Mouse (Mus musculus) retina, postnatal 1 day (tissue): ENCODE results near the gene Gm20219.
A peak's percentile ranks its signal among the peaks of the same experiment; 100 is the strongest.

ENCODE experiments used
- DNase-seq: peaks from one replicate; pipeline ENCODE4 v3.0.0-alpha.2; 2012

Gm20219 gene

GRCm38 (mm10) chr17:56554122-56554551 is at the start of gene Gm20219:
Gm20219 (minus strand) TSS chr17:56554387.
- no peak for DNase-seq

DNA sequence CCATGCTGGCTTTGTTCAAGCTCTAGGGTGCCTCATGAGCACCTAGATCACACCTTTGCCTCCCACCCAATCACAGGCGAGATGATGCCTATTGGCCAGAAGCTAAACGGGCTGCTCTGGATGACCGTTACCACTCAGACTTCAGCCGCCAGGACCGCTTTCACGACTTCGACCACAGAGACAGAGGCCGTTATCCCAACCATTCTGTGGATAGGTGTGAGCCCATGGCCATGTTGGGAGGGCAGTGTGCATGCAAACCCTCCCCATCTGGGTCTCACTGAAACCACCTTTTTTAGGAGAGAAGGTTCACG is 49.8 kb upstream of the Gm20219 start:
- DNase-seq: no peak

- no peak for DNase-seq
These were observed 49.2 kb upstream of the Gm20219 start for GRCm38 (mm10) chr17:56603186-56604069.

DNA sequence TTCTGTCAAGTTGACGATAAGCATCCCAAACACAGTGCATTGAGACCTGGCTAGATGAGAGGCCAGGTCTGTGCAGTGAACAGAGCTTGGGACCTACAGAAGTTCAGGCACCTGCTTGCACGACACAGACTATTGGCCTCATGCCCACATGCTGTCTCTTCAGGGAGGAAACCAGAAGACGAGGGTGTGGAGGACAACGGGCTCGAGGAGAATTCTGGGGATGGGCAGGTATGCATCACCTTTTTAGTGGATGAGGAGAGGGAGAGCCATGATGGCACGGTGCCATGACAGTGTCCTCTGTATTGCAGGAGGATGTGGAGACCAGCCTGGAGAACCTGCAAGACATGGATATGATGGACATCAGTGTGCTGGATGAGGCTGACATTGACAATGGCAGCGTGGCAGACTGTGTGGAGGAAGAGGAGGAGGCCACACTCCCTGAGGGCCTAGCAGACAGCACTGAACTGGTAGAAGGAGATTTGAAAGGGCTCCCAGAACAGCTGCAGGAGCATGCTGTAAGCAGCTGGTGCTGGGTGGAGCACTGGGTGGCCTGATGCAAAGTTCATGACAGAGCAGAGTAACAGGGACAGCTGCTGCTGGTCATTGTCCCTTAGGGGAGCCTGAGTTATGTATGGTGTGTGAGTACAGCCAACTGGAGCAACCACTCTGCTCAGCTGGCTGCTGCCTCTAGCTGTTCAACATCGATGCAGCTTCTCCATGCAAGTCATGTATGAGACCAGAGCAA is 39.5 kb upstream of the Gm20219 start:
- DNase-seq: peak; percentile 16

GRCm38 (mm10) chr17:56592553-56592952 is 38.4 kb upstream of the Gm20219 start:
- no peak for DNase-seq

DNA sequence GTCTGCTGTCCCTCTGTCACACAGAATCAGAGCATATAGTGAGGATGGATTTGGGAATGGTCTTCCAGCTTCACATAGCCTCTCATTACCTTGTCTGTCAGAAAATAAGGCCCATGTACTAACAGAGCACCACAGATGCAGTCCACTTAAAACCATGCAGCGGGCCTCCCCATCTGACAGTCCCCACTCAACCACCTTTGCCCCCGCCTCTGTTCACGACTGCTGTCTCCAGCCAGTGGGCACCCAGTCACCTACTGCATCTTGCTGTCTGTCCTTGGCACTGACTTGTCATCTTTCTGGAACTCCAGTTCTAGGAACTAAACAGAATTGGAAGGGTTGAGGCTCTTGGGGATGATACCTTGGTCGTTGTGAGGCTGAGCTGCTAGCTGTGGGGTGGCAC is 34.7 kb upstream of the Gm20219 start:
- DNase-seq: no peak

- no peak for DNase-seq
These were observed 33.6 kb upstream of the Gm20219 start for GRCm38 (mm10) chr17:56587773-56588172.

DNA sequence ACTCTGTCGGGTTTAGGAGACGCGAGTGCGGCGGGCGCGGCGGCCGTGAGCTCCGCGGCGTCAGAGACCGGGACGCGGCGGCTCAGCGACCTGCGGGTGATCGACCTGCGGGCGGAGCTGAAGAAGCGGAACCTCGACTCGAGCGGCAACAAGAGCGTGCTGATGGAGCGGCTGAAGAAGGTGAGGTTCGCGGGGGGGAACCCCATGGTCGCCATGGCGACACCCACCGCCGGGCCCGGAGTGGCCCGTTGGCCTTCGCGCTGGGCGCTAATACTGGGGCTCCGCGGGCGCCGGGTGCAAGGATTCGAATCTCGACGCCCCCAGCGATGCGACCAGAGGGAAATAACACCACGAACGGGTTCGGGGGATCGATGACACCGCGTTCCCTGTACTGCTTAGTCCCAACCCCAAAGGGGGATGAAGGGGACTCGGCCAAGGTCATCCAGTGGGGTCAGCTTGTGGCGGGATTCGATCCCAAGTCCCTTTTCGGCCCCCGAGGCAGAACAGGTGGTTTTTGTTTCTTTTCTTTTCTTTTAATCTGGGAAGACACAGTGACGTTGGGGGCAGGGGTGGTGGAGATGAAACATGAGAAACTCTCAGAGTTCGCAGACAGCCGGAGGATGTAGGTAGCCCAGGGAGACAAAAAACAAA is 31.1 kb upstream of the Gm20219 start:
- no peak for DNase-seq

- DNase-seq: peak; percentile 99
These were observed 30.3 kb upstream of the Gm20219 start, which contains the start of the genes Safb2 and Safb for GRCm38 (mm10) chr17:56584257-56585130. Safb2 (minus strand) TSS chr17:56584585. Safb (plus strand) TSS chr17:56584825.

- DNase-seq: no peak
These were observed 29.5 kb upstream of the Gm20219 start for GRCm38 (mm10) chr17:56583611-56584256.

DNA sequence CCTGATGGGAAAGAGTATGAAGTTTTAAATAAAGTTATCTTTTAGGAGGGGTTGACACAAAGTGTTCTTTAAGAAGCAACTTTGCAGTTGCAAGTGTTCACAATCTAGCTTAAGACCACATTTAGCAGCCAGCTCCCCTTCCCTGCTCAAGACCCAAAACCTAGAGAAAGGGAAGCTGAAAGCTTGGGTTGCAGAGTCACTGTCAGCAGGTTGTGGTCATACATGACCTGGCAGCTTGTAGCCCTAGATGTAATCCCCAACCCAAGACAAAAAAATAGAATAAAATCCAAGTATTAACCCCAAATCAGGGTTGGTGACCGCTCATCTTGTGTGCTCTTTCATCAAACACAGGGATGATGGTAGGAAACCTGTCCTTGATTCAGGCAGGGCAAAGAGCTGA is 28.9 kb upstream of the Gm20219 start:
- no peak for DNase-seq

- DNase-seq: no peak
These were observed 18.8 kb upstream of the Gm20219 start for GRCm38 (mm10) chr17:56572939-56573338.

- peak; percentile 55 for DNase-seq
These were observed 18.0 kb upstream of the Gm20219 start for GRCm38 (mm10) chr17:56572154-56572553.

GRCm38 (mm10) chr17:56570287-56570686 is 16.1 kb upstream of the Gm20219 start:
- no peak for DNase-seq

GRCm38 (mm10) chr17:56567370-56567769 is 13.2 kb upstream of the Gm20219 start:
- no peak for DNase-seq

DNA sequence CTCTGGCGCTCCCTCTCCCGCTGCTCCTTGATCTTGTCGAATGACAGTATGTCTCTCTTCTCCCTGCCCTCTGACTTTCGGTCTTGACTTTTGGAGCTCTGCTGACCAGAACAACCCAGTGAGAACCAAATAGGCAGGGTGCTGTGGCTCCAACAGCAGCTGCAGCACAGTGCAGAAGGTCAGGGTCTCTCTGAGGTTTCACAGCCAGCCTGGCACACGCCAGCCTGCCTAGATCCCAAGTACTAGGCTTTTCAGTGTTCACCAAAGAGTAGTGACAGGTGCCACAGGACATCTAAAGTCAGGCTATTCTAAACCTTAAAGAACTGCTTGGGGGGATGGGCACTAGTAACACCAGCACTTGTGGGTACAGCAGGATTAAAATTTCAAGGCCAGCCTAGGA is 12.7 kb upstream of the Gm20219 start:
- no peak for DNase-seq

DNA sequence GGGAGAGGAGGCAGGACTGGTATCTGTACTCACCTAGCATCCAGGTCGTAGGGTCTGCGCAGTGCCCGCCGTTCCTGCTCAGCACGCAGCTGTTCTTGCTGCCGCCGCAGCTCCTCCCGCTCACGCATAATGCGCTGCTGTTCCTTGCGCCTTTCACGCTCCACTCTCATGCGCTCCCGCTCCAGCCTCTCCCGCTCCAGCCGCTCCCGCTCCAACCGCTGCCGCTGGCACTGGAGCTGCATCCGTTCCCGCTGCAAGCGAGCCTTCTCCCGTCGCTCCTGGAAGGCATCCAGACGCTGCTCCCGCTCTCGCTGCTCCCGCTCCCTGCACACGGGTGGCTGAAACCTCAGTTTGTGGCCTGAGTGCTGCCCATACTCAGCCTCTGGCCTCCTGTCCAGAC is 12.1 kb upstream of the Gm20219 start:
- no peak for DNase-seq

DNA sequence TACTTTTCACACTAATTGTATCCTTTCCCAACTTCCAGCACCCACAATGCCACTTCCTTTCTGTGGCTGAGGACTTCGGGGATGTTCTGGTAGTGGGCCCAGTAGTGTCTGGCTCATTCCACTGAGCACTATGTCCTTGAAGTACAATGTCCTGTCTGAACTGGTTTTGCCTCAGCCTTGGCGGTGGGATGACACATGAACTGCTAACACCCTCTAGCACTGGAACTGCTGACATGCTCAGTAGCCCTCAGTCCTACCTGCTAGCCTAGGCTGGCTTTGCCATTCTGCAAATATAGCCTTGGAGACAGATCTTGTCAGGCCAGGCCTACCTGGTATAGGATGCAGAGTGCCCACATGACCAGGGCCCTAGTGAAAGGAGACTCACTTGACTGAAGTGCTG is 7.7 kb upstream of the Gm20219 start:
- no peak for DNase-seq

- no peak for DNase-seq
These were observed 5.9 kb upstream of the Gm20219 start for GRCm38 (mm10) chr17:56560131-56560530.

DNA sequence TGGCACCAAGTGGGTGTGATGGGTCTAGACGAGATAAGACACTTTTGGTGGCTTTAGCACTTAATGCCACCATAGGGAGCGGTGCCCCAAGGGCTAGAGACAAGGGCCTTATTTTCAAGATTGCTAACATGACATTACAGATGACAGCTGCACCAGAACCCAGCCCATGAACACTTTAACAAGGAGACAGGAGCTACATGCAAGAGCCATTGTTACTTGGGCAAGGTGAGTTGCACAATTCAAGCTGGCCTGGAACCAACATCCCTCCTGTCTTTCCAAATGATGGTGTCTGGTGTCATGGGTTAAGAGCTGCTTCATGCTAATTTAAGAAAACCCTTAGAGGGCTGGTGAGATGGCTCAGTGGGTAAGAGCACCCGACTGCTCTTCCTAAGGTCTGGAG is 5.2 kb upstream of the Gm20219 start:
- no peak for DNase-seq

DNA sequence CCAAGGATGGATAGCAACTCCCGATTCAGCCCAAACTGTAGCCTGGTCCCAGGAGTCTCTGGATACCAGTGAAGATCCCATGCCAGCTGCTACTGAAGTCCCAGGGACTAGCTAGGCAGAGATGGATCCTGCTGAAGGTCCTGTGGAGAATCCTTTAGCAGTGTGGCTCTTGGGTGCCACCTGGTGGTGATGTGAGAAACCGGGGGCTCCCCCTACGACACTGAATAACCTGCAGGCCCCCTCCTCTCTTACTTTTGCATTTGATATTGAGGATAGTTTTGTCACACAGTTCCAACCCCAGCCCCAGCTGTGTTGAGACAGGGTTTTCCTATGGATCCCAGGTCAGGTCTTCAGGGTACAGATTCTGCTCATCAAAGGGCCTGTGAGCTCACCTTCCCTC is 4.3 kb upstream of the Gm20219 start:
- peak; percentile 85 for DNase-seq

DNA sequence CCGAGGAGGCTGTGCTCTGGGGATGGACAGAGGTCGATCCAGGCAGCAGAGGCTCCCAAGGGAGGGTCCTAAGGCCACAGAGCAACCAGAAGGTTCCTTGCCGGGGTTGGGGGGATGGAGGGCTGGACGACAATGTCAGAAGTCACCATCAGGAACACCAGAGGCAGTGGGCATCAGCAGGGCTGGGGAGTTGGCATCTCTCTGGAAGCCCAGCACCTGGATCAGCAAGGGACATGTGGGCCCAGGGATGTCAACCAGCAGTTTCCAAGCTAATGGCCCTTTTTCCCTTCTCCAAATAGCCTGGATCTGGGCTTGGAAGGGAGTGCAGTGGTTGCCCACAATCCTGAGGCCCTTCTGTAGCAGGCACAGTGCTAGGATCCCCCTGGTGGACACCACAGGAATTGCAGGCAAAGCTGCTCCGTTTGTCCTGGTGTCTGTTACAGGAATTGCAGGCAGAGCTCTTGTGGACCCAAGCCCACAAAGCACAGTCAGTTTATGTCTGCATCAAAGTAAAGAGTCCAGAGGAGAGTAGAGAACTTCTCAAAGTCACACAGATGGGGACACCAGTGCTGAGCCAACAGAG is 1.3 kb downstream of the Gm20219 start:
- DNase-seq: peak; percentile 72
